Mouse (Mus musculus) hindbrain, embryonic 10.5 days (tissue): Measurements from ENCODE around the gene Rps6kc1. TPM values are rescaled to one million over a fixed set of nuclear protein-coding genes. Genes with fewer than 3 reads are reported as not detected.

Source experiments
- DNase-seq: peaks from one replicate; pipeline ENCODE4 v3.0.0-alpha.2; 2017; ENCODE audit warnings: low spot score
- H3K27ac ChIP-seq: fragments of 300-500 bp; sonication (generic); 2 replicates; pipeline ENCODE4 v1.5.1; 2016; ENCODE audit warnings: mild to moderate bottlenecking, moderate library complexity
- H3K27me3 ChIP-seq: fragments of 300-500 bp; sonication (generic); 2 replicates; pipeline ENCODE4 v1.6.1; 2016; ENCODE audit warnings: mild to moderate bottlenecking; ENCODE audit not compliant: poor library complexity, insufficient read depth, severe bottlenecking
- H3K36me3 ChIP-seq: fragments of 300-500 bp; sonication (generic); 2 replicates; pipeline ENCODE4 v1.6.1; 2016; ENCODE audit warnings: mild to moderate bottlenecking, moderate library complexity
- H3K4me1 ChIP-seq: fragments of 300-500 bp; sonication (generic); replicated peaks from 2 replicates; pipeline ENCODE4 v1.6.1; 2016; ENCODE audit warnings: mild to moderate bottlenecking
- H3K4me3 ChIP-seq: fragments of 300-500 bp; sonication (generic); 2 replicates; pipeline ENCODE4 v1.5.1; 2016; ENCODE audit warnings: mild to moderate bottlenecking, moderate library complexity
- H3K9me3 ChIP-seq: fragments of 300-500 bp; sonication (generic); 2 replicates; pipeline ENCODE4 v1.6.1; 2016; ENCODE audit warnings: mild to moderate bottlenecking, moderate library complexity
- WGBS: fragments of 180-500 bp; shearing (Covaris S2); methylation state at CpG from one replicate; pipeline ENCODE4 v1.1.7; 2016; 5-methylcytosine and 5-hydroxymethylcytosine counted together
- polyA plus RNA-seq: library from polyadenylated mRNA; unstranded; fragments of >200 nt; fragmentation: Nextera tagmentation; extraction: Ambion mirVana; gene quantifications from 2 replicates; pipeline ENCODE4 v1.2.1, GENCODE M21; 2016

Rps6kc1 gene
- polyA plus RNA-seq, 1 experiment from 2014 or later, result 18.7 TPM

DNA sequence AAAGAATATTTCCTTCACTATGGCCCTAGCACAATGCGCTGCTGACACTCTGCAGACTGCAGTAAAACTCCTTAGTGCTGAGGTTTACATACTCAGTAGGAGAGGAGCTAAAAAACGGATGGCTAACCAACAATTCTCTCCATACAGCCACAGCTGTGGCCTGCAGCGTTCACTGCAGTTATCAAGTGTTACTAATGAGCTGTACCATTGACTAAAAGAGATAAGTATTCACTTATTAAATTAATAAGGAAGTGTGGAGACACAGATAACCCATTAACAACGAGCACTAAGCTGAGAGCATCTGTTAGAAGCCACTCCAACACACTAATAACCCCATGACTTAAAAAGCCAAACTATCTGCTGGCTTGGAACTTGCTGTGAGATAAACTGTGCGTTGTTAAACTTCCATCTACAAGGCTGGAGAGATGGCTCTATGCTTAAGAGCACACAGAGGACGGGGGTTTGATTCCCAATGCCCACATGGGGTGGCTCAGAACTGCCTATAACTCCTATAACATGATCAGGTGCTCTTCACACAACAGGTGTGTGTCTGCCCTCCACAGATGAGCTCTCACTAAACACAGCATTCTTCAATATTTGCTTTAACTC lies 17.9 kb downstream of the Rps6kc1 start:
- 85% methylated on average over 6 of the region's 6 CpGs for WGBS
- DNase-seq, result no peak
- Histone ChIP-seq H3K27me3 (no peaks in the 10 kb centered on the region), H3K4me1 (no peaks in the 10 kb centered on the region), H3K36me3 (peaks cover 75% of the 10 kb centered on the region), H3K9me3 (no peaks in the 10 kb centered on the region), H3K4me3 (no peak overlapping the region), H3K27ac (no peak overlapping the region)

DNA sequence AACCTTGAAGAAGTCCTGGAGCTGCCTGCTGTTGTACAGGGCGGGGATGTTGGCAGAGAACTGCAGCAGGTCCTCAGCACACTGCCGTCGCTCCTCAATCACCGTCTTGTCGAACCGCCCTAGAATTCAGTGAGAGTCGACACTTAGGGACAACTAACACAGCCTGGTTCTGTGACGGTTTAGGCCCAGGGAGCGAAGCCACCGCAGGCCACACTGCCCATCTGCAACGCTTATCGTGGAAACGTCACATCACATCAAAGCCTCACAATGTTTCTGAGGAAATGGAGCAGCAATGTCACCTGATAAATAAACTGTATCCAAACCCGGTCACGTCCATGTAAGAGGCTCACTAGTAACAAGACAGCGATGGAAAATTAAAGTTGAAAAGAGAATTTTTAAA lies 22.9 kb downstream of the Rps6kc1 start:
- DNase-seq, result no peak
- Histone ChIP-seq H3K27ac (no peak overlapping the region), H3K4me3 (no peak overlapping the region), H3K27me3 (no peaks in the 10 kb centered on the region), H3K4me1 (no peaks in the 10 kb centered on the region; the same call in 1 of the 2 replicates), H3K36me3 (peaks cover 73% of the 10 kb centered on the region), H3K9me3 (no peaks in the 10 kb centered on the region)
- 95% methylated on average over 16 of the region's 16 CpGs for whole genome bisulfite sequencing

DNA sequence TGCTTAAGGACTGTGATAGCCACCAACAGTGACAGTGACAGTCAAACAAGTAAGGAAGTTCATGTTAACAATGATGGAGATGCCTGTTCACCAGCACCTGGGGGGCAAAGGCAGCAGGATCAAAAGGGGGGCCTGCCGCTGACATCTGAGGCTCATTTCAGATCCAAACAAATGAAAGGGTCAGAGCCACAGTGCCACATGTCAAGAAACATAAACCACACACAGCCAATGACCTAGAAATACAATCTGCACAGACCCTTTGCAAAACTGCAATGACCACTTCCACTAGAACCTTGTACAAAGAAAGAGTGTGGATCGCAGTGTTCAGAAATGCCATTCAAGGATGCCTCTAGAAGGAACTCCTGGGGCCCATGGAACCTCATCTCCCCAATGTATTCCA lies 23.5 kb downstream of the Rps6kc1 start:
- Histone ChIP-seq H3K4me3 (no peak overlapping the region), H3K27me3 (no peaks in the 10 kb centered on the region), H3K4me1 (no peaks in the 10 kb centered on the region; the same call in 1 of the 2 replicates), H3K9me3 (no peaks in the 10 kb centered on the region), H3K27ac (no peak overlapping the region), H3K36me3 (peaks cover 76% of the 10 kb centered on the region)
- DNase-seq, result no peak
- WGBS, result 86% methylated on average over 2 of the region's 2 CpGs

DNA sequence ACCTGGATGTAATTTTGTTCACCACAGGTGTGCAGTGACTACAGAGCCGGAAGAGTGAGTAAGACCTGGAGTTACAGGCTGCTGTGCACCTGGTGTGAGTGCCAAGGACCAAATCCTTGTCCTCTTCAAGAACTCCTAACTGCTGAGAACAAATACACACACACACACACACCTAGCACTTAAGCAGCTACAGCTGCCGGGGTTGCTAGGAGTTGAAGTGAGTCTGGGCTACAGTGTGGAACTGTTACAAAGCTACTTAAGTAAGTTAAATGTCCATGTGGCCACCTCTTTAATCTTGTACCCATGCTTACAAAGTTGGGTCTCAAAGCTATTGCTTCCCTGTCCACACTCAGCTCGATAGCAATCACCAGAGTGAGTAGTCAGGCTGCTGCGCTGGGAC lies 25.6 kb downstream of the Rps6kc1 start:
- no peak for DNase-seq
- H3K4me1 ChIP-seq, result no peaks in the 10 kb centered on the region; the same call in 1 of the 2 replicates
- 94% methylated on average over 4 of the region's 4 CpGs for WGBS
- H3K27ac ChIP-seq, result no peak overlapping the region
- H3K27me3 ChIP-seq, result no peaks in the 10 kb centered on the region
- no peak overlapping the region for H3K4me3 ChIP-seq
- H3K36me3 ChIP-seq, result peaks cover 63% of the 10 kb centered on the region
- H3K9me3 ChIP-seq, result no peaks in the 10 kb centered on the region

DNA sequence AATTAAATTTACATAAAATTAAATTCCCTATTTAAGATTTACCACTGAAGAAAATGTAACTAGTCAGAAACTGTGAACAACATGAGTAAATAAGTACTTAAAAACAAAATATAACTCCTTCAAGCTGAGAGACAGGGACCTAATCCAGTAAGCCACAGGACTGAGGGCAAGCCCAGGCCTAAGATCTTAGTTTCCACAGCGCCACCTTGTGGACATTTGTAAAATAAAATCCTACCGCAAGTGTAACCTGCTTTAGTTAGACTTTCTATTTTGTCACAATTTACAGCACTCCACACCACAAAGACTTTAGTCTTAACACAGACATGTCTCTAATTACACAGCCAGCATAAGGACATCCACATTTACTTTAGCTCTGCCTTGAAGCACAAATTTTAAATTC lies 30.1 kb downstream of the Rps6kc1 start:
- H3K27ac ChIP-seq, result no peak overlapping the region
- 2% methylated on average over 2 of the region's 2 CpGs for WGBS
- no peak overlapping the region for H3K4me3 ChIP-seq
- no peaks in the 10 kb centered on the region; the same call in 1 of the 2 replicates for H3K4me1 ChIP-seq
- DNase-seq, result peak; percentile 30
- no peaks in the 10 kb centered on the region for H3K9me3 ChIP-seq
- no peaks in the 10 kb centered on the region for H3K27me3 ChIP-seq
- peaks cover 46% of the 10 kb centered on the region for H3K36me3 ChIP-seq

DNA sequence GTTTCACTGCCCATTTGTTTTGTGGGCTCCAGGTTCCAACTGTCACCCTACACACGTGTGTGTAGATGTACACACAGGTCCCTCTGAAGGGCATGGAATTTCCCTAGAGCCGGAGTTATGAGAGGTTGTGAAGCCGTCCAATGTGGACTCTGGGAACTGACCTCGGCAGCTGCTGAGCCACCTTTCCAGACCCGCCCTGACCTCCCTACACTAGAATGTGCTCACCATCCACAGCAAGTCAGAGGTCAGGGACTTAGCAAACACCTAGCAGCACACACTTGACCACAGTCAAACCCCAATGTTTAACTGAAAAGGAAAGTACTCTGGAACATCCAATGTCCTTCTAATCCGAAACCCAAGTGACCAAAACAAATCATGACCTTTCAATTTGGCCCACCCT lies 30.9 kb downstream of the Rps6kc1 start:
- 85% methylated on average over 6 of the region's 6 CpGs for WGBS
- no peaks in the 10 kb centered on the region for H3K27me3 ChIP-seq

DNA sequence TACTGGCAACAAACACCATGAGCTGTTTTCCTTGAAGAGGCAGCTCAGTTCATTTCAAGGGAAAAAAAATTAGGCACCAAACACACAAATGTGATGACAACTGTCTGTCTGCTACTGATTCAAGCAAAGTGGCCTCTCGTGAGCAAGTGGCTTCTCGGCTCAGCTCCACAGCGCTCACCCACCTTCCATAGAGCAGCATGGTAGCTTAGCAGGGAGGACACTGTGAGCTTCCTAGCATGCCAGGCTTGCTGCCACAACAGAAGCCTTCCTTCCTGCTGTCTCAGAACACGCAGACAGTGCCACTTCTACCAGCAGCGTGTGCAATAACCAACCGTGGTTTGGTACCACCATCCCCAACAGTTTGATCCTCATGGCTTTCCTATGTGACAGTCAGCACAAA lies 35.8 kb downstream of the Rps6kc1 start:
- Histone ChIP-seq H3K27ac (no peak overlapping the region), H3K4me3 (no peak overlapping the region), H3K36me3 (peaks cover 39% of the 10 kb centered on the region), H3K9me3 (no peaks in the 10 kb centered on the region), H3K27me3 (no peaks in the 10 kb centered on the region), H3K4me1 (no peaks in the 10 kb centered on the region)
- no peak for DNase-seq
- WGBS, result 94% methylated on average over 6 of the region's 6 CpGs

More for the DNA sequence above, 30.9 kb downstream of the Rps6kc1 start:
- DNase-seq, result no peak
- Histone ChIP-seq H3K4me1 (no peaks in the 10 kb centered on the region; the same call in 1 of the 2 replicates), H3K36me3 (peaks cover 39% of the 10 kb centered on the region), H3K4me3 (no peak overlapping the region), H3K27ac (no peak overlapping the region), H3K9me3 (no peaks in the 10 kb centered on the region)

DNA sequence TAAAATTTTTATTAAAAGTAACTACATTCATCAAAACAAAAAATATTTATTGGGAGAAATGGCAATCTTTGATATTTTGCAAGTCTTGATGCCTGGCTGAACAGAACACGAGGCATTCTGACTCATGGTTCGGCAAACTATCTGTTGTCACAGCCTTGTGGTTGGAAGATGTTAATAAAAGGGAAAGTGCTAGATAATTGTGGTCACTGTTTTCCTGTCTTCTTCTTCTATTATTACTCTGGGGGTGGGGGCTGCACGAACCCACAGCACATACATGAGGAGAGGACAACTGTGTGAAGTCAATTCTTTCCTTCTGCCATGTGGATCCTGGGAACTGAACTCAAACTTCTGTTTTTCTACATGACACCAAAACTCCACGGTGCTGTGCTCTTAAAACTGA lies 36.5 kb downstream of the Rps6kc1 start:
- 93% methylated on average over 4 of the region's 4 CpGs for WGBS
- Histone ChIP-seq H3K9me3 (no peaks in the 10 kb centered on the region), H3K4me3 (no peak overlapping the region), H3K27ac (no peak overlapping the region), H3K36me3 (peaks cover 40% of the 10 kb centered on the region), H3K4me1 (no peaks in the 10 kb centered on the region), H3K27me3 (no peaks in the 10 kb centered on the region)
- no peak for DNase-seq

DNA sequence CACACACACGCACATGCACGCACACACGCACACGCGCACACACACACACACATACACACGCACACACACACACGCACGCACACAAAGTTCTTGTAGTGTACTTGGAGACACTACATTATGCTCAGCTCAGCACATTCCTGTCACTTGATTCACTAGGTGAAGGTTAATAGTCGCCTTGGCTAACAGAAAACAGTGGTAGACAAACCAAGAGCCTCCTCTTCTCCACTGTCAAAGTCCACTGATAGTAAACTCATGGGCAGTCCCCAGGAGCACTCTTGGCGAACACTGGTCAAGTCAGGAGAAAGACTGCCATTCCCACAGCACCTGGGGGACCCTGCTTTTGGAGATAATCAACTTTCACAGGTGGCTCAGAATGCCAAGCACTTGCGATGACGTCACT lies 40.5 kb downstream of the Rps6kc1 start:
- no peaks in the 10 kb centered on the region for H3K9me3 ChIP-seq
- 95% methylated on average over 12 of the region's 12 CpGs for WGBS

DNA sequence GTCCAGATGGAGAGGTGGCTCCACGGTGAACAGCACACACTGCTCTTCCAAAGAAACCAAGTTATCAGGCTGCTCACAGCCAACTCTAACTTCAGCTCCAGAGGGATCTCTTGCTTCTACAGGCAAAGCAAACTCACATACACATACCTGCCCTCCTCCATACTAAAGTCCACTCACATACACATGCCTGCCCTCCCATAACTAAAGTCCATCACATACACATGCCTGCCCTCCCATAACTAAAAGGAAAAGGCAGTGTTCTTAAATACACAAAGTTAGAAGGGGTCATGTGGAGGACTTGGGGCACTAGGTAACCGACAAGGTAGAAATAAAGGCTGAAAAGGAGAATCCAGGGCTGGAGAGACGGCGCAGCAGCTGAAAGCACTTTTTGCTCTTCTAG lies 41.6 kb downstream of the Rps6kc1 start:
- DNase-seq, result no peak
- Histone ChIP-seq H3K36me3 (peaks cover 59% of the 10 kb centered on the region), H3K4me3 (no peak overlapping the region), H3K27ac (no peak overlapping the region), H3K4me1 (no peaks in the 10 kb centered on the region), H3K9me3 (no peaks in the 10 kb centered on the region), H3K27me3 (no peaks in the 10 kb centered on the region)
- 93% methylated on average over 4 of the region's 4 CpGs for WGBS

More for the DNA sequence above, 40.5 kb downstream of the Rps6kc1 start:
- no peaks in the 10 kb centered on the region for H3K4me1 ChIP-seq
- H3K36me3 ChIP-seq, result peaks cover 54% of the 10 kb centered on the region
- no peak for DNase-seq
- H3K4me3 ChIP-seq, result no peak overlapping the region
- H3K27ac ChIP-seq, result no peak overlapping the region
- H3K27me3 ChIP-seq, result no peaks in the 10 kb centered on the region

DNA sequence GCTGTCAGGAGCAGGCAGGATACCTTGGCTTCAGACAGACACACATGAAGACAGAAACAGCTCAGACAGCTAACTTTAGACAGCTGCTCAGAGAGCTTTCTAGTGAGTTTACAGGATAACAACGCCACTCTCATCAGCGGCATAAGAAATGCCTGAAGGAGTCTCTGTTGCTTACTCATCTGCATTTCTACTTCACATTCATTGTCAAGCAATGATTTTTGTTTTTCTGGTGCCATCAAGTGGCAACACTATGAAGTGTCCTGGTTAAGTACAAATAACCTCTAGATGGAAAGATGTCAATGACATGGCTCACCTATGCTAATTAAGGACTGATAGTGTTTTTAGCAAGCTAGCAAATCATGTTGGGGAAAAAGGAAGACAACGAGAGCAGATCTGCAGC lies 42.8 kb downstream of the Rps6kc1 start:
- WGBS, result 91% methylated on average over 3 of the region's 3 CpGs
- no peak for DNase-seq
- H3K4me3 ChIP-seq, result no peak overlapping the region
- H3K36me3 ChIP-seq, result peaks cover 54% of the 10 kb centered on the region
- no peaks in the 10 kb centered on the region for H3K9me3 ChIP-seq
- H3K27me3 ChIP-seq, result no peaks in the 10 kb centered on the region
- H3K4me1 ChIP-seq, result no peaks in the 10 kb centered on the region
- no peak overlapping the region for H3K27ac ChIP-seq

DNA sequence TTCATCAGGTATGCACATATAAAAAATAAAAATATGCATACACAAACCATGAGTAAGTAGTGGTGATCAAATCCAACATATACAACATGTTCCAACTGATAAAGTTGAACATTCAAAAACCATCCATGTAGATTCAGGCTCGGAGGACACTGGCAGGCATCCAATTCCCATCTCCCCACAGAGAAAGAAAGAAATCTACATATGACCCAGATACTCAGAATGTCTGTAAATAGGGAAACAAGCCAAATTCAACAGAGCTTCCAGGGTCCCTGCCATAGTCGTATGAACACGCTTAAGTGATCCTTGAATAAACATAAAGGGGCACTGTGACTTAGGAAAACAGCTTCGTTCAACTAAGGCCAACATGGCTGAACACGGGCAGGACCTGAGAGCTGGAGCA lies 49.9 kb downstream of the Rps6kc1 start:
- Histone ChIP-seq H3K27ac (no peak overlapping the region), H3K27me3 (no peaks in the 10 kb centered on the region), H3K4me3 (no peak overlapping the region), H3K9me3 (no peaks in the 10 kb centered on the region), H3K4me1 (no peaks in the 10 kb centered on the region), H3K36me3 (peaks cover 16% of the 10 kb centered on the region)
- DNase-seq, result no peak
- WGBS, result 92% methylated on average over 5 of the region's 5 CpGs

DNA sequence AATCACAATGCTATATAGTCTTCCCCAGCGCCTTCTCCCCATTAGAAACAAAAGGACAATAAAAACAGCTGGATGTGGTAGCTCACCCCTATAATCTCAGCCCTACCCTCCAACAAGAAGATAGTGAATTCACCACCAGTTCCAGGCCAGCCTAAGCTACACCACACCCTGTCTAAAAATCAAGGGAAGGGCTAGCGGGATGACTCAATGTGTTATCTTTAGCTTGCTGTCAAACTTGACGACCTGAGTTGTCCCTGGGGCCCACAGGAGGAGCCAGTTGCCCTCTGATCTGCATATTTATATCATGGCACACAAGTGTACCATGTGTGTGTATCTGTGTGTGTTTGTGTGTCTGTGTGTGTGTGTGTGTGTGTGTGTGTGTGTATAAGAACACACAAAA lies 57.1 kb downstream of the Rps6kc1 start:
- Histone ChIP-seq H3K4me3 (no peak overlapping the region), H3K4me1 (no peaks in the 10 kb centered on the region), H3K36me3 (peaks cover 16% of the 10 kb centered on the region), H3K9me3 (no peaks in the 10 kb centered on the region), H3K27me3 (no peaks in the 10 kb centered on the region), H3K27ac (no peak overlapping the region)
- 69% methylated on average over 3 of the region's 3 CpGs for WGBS
- no peak for DNase-seq
